Comparison of ENCODE assay signal across 10 mouse cellular contexts in the genomic region with DNA sequence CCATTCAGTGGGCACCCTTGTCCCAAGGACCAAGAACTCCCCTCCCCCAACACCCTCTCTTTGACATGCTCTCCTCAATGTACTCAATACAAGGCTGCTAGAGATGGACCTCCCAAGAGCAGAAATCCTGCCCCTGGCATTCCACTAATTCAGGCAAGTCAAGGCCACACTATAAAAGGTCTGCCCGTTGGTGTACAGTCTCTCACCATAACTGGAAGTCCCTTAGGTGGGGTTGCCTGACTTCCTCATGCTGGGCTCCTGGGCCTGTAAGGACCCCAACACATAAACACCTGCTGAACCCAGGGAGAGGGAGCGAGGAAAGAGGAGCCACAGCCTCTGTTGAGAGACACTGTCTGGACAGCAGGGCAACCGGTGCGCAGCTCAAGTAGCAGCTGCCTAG. TPM values are rescaled to one million over a fixed set of nuclear protein-coding genes. Genes with fewer than 3 reads are reported as not detected.
A peak's percentile ranks its signal among the peaks of the same experiment; 100 is the strongest.
DNase-seq lines count a peak whose midpoint lies in the region; ATAC-seq and TF ChIP-seq lines count a peak whose summit lies in the region.
"Had no signal": no experiment of that assay in that cellular context is flagged by ENCODE, and none has a peak within 500 bp of the region (broad histone marks: within the 10 kb centered on the region; RNA-seq: fewer than 3 reads in every experiment).

No protein-coding gene starts in this region.

- DNase-seq in kidney, adult 18-20 months = no peak
- DNase-seq in layer of hippocampus, postnatal 14 days (ENCODE audit: low spot score in 2 of 2) = no peak
- DNase-seq in retina, embryonic 14.5 days (ENCODE audit: low spot score) = no peak
- DNase-seq: cerebellum, postnatal 36 days had no signal

- H3K27ac ChIP-seq in kidney, embryonic 14.5 days (ENCODE audit: low read depth, low read length) = no peak overlapping the region
- H3K27ac ChIP-seq in embryonic facial prominence, embryonic 15.5 days (replicated peaks) = no peak overlapping the region
- H3K27ac ChIP-seq in intestine, postnatal 0 days (ENCODE audit: low read depth, low read length) = no peak overlapping the region
- no peak overlapping the region for H3K27ac ChIP-seq in neural tube, embryonic 13.5 days (replicated peaks)

- TF ChIP-seq CTCF in intestine, postnatal 0 days (IDR thresholded peaks at IDR 0.05; ENCODE audit: low read depth) = no peak

- no peaks in the 10 kb centered on the region for H3K27me3 ChIP-seq in kidney, embryonic 14.5 days (ENCODE audit: control insufficient read depth, insufficient read depth, low read length)
- H3K27me3 ChIP-seq in embryonic facial prominence, embryonic 15.5 days = no peaks in the 10 kb centered on the region
- no peaks in the 10 kb centered on the region for H3K27me3 ChIP-seq in intestine, postnatal 0 days (replicated peaks; ENCODE audit: control insufficient read depth, insufficient read depth, low read length)
- H3K27me3 ChIP-seq in neural tube, embryonic 13.5 days = no peaks in the 10 kb centered on the region
- H3K27me3 ChIP-seq: Patski had no signal

- peak overlapping the region; percentile 82; the same call in 1 of the 2 replicates for H3K4me2 ChIP-seq in kidney, embryonic 14.5 days (replicated peaks; ENCODE audit: low read depth, low read length)
- peak overlapping the region; percentile 78 for H3K4me2 ChIP-seq in embryonic facial prominence, embryonic 15.5 days (replicated peaks)
- peak overlapping the region; percentile 79 for H3K4me2 ChIP-seq in intestine, postnatal 0 days (replicated peaks; ENCODE audit: low read depth)
- H3K4me2 ChIP-seq in neural tube, embryonic 13.5 days = peak overlapping the region; percentile 67

- WGBS in kidney, embryonic 14.5 days = 94% methylated on average over 4 of the region's 4 CpGs
- WGBS in embryonic facial prominence, embryonic 15.5 days = 89% methylated on average over 4 of the region's 4 CpGs
- WGBS in intestine, postnatal 0 days = 89% methylated on average over 4 of the region's 4 CpGs
- WGBS in neural tube, embryonic 13.5 days = 91% methylated on average over 4 of the region's 4 CpGs

- H3K9me3 ChIP-seq in kidney, embryonic 14.5 days (ENCODE audit: control insufficient read depth, low read length) = no peaks in the 10 kb centered on the region
- H3K9me3 ChIP-seq in embryonic facial prominence, embryonic 15.5 days (replicated peaks) = no peaks in the 10 kb centered on the region
- no peaks in the 10 kb centered on the region for H3K9me3 ChIP-seq in intestine, postnatal 0 days (ENCODE audit: control insufficient read depth)
- H3K9me3 ChIP-seq in neural tube, embryonic 13.5 days = 0 out of 2 replicates have a peak, but pooled peaks cover under 1% of the 10 kb centered on the region

- peak overlapping the region; percentile 75; the same call in 1 of the 2 replicates for H3K9ac ChIP-seq in kidney, embryonic 14.5 days (ENCODE audit: low read depth, low read length)
- no peak overlapping the region for H3K9ac ChIP-seq in embryonic facial prominence, embryonic 15.5 days
- 0 out of 2 replicates have a peak overlapping the region, but pooled peaks have one; percentile 51 for H3K9ac ChIP-seq in intestine, postnatal 0 days (ENCODE audit: low read depth, low read length)
- peak overlapping the region; percentile 80 for H3K9ac ChIP-seq in neural tube, embryonic 13.5 days

- peaks cover 36% of the 10 kb centered on the region for H3K36me3 ChIP-seq in kidney, embryonic 14.5 days (ENCODE audit: control insufficient read depth, insufficient read depth, low read length)
- H3K36me3 ChIP-seq in embryonic facial prominence, embryonic 15.5 days = peaks cover 35% of the 10 kb centered on the region
- H3K36me3 ChIP-seq in intestine, postnatal 0 days (ENCODE audit: control insufficient read depth, insufficient read depth) = peaks cover 39% of the 10 kb centered on the region
- peaks cover 40% of the 10 kb centered on the region for H3K36me3 ChIP-seq in neural tube, embryonic 13.5 days

- H3K4me1 ChIP-seq in kidney, embryonic 14.5 days (ENCODE audit: control insufficient read depth, insufficient read depth, low read length) = peaks cover 8% of the 10 kb centered on the region; the same call in 1 of the 2 replicates
- peaks cover 16% of the 10 kb centered on the region for H3K4me1 ChIP-seq in embryonic facial prominence, embryonic 15.5 days
- peaks cover 6% of the 10 kb centered on the region; the same call in 1 of the 2 replicates for H3K4me1 ChIP-seq in intestine, postnatal 0 days (replicated peaks; ENCODE audit: control insufficient read depth, insufficient read depth, low read length)
- H3K4me1 ChIP-seq in neural tube, embryonic 13.5 days (replicated peaks) = peaks cover 11% of the 10 kb centered on the region

- H3K4me3 ChIP-seq in kidney, embryonic 14.5 days (ENCODE audit: low read length) = peak overlapping the region; percentile 73; the same call in 1 of the 2 replicates
- H3K4me3 ChIP-seq in embryonic facial prominence, embryonic 15.5 days (replicated peaks) = peak overlapping the region; percentile 61
- H3K4me3 ChIP-seq in intestine, postnatal 0 days (ENCODE audit: low read depth, low read length) = no peak overlapping the region
- peak overlapping the region; percentile 70; the same call in 1 of the 2 replicates for H3K4me3 ChIP-seq in neural tube, embryonic 13.5 days

- ATAC-seq in kidney, embryonic 14.5 days (ENCODE audit: low FRiP score, low TSS enrichment) = no peak
- ATAC-seq in embryonic facial prominence, embryonic 15.5 days (ENCODE audit: insufficient number of reproducible peaks, low FRiP score, low TSS enrichment, low read depth) = no peak
- ATAC-seq in intestine, postnatal 0 days = no peak
- no peak for ATAC-seq in neural tube, embryonic 13.5 days (ENCODE audit: low read depth)
- ATAC-seq in megakaryocyte-erythroid progenitor cell, adult 5-6 weeks (replicated peaks; ENCODE audit: low FRiP score, low TSS enrichment, poor library complexity, severe bottlenecking) = no peak
- ATAC-seq: Patski had no signal

RNA-seq across cellular contexts. Expression of a gene that starts 1.3 kb away (rescaled TPM):
- polyA plus RNA-seq in kidney, embryonic 14.5 days (2014; fragmentation: Nextera tagmentation; extraction: Ambion mirVana) = 9.7 and 13.0 TPM in 2 replicates
- polyA plus RNA-seq in embryonic facial prominence, embryonic 15.5 days (2015; fragmentation: Nextera tagmentation; extraction: Ambion mirVana) = 11.8 and 13.3 TPM in 2 replicates
- polyA plus RNA-seq in intestine, postnatal 0 days (2015; fragmentation: Nextera tagmentation; extraction: Ambion mirVana) = 5.0 and 5.1 TPM in 2 replicates
- polyA plus RNA-seq in neural tube, embryonic 13.5 days (2015; fragmentation: Nextera tagmentation; extraction: Ambion mirVana) = 13.5 and 14.7 TPM in 2 replicates
- total RNA-seq in megakaryocyte-erythroid progenitor cell, adult 5-6 weeks (2014; fragmentation: Nextera tagmentation) = 23.5 and 24.6 TPM in 2 replicates
- 18.5 and 21.8 TPM in 2 replicates for total RNA-seq in megakaryocyte-erythroid progenitor cell, adult 5-6 weeks (2017)
- 10 to 100 TPM; 10.0 to 11.8 TPM for total RNA-seq in layer of hippocampus, postnatal 14 days (2021)

RNA-seq across cellular contexts. Expression of a gene that starts 8.8 kb away (rescaled TPM):
- 0.29 TPM in 1 of 2 replicates, not detected in the other for polyA plus RNA-seq in kidney, embryonic 14.5 days (2014; fragmentation: Nextera tagmentation; extraction: Ambion mirVana)
- polyA plus RNA-seq in embryonic facial prominence, embryonic 15.5 days (2015; fragmentation: Nextera tagmentation; extraction: Ambion mirVana) = 0.14 and 0.24 TPM in 2 replicates
- 0.08 and 0.17 TPM in 2 replicates for polyA plus RNA-seq in intestine, postnatal 0 days (2015; fragmentation: Nextera tagmentation; extraction: Ambion mirVana)
- not detected in 2 replicates for polyA plus RNA-seq in neural tube, embryonic 13.5 days (2015; fragmentation: Nextera tagmentation; extraction: Ambion mirVana)
- not detected in 2 replicates for total RNA-seq in megakaryocyte-erythroid progenitor cell, adult 5-6 weeks (2014; fragmentation: Nextera tagmentation)
- total RNA-seq in megakaryocyte-erythroid progenitor cell, adult 5-6 weeks (2017) = not detected in 2 replicates
- total RNA-seq in layer of hippocampus, postnatal 14 days (2021) = under 1 TPM in 1 of 2 experiments, not detected in 1; 0.16 TPM
- polyA plus RNA-seq: Patski had no signal

RNA-seq across cellular contexts. Expression of a gene that starts 28.7 kb away (rescaled TPM):
- polyA plus RNA-seq in kidney, embryonic 14.5 days (2014; fragmentation: Nextera tagmentation; extraction: Ambion mirVana) = 0.11 and 0.37 TPM in 2 replicates
- polyA plus RNA-seq in embryonic facial prominence, embryonic 15.5 days (2015; fragmentation: Nextera tagmentation; extraction: Ambion mirVana) = 2.9 and 6.8 TPM in 2 replicates
- polyA plus RNA-seq in intestine, postnatal 0 days (2015; fragmentation: Nextera tagmentation; extraction: Ambion mirVana) = 3.6 and 4.2 TPM in 2 replicates
- polyA plus RNA-seq in neural tube, embryonic 13.5 days (2015; fragmentation: Nextera tagmentation; extraction: Ambion mirVana) = 0.18 and 0.25 TPM in 2 replicates
- total RNA-seq in megakaryocyte-erythroid progenitor cell, adult 5-6 weeks (2014; fragmentation: Nextera tagmentation) = 0.24 TPM in 1 of 2 replicates, not detected in the other
- total RNA-seq in megakaryocyte-erythroid progenitor cell, adult 5-6 weeks (2017) = 0.38 TPM in 1 of 2 replicates, not detected in the other
- under 1 TPM; 0.32 to 0.48 TPM for total RNA-seq in layer of hippocampus, postnatal 14 days (2021)

RNA-seq across cellular contexts. Expression of a gene that starts 28.8 kb away (rescaled TPM):
- 20.4 and 35.8 TPM in 2 replicates for polyA plus RNA-seq in kidney, embryonic 14.5 days (2014; fragmentation: Nextera tagmentation; extraction: Ambion mirVana)
- 30.0 and 31.1 TPM in 2 replicates for polyA plus RNA-seq in embryonic facial prominence, embryonic 15.5 days (2015; fragmentation: Nextera tagmentation; extraction: Ambion mirVana)
- 21.6 and 21.8 TPM in 2 replicates for polyA plus RNA-seq in intestine, postnatal 0 days (2015; fragmentation: Nextera tagmentation; extraction: Ambion mirVana)
- polyA plus RNA-seq in neural tube, embryonic 13.5 days (2015; fragmentation: Nextera tagmentation; extraction: Ambion mirVana) = 121 and 131 TPM in 2 replicates
- total RNA-seq in megakaryocyte-erythroid progenitor cell, adult 5-6 weeks (2014; fragmentation: Nextera tagmentation) = 22.6 and 32.0 TPM in 2 replicates
- 36.1 and 52.6 TPM in 2 replicates for total RNA-seq in megakaryocyte-erythroid progenitor cell, adult 5-6 weeks (2017)
- 10 to 100 TPM; 39.1 to 40.8 TPM for total RNA-seq in layer of hippocampus, postnatal 14 days (2021)

RNA-seq across cellular contexts. Expression of a gene that starts 31.7 kb away (rescaled TPM):
- 0.22 TPM in 1 of 2 replicates, not detected in the other for polyA plus RNA-seq in kidney, embryonic 14.5 days (2014; fragmentation: Nextera tagmentation; extraction: Ambion mirVana)
- polyA plus RNA-seq in embryonic facial prominence, embryonic 15.5 days (2015; fragmentation: Nextera tagmentation; extraction: Ambion mirVana) = 0.43 and 0.55 TPM in 2 replicates
- polyA plus RNA-seq in intestine, postnatal 0 days (2015; fragmentation: Nextera tagmentation; extraction: Ambion mirVana) = 0.34 and 0.51 TPM in 2 replicates
- polyA plus RNA-seq in neural tube, embryonic 13.5 days (2015; fragmentation: Nextera tagmentation; extraction: Ambion mirVana) = not detected in 2 replicates
- total RNA-seq in megakaryocyte-erythroid progenitor cell, adult 5-6 weeks (2014; fragmentation: Nextera tagmentation) = not detected in 2 replicates
- total RNA-seq in megakaryocyte-erythroid progenitor cell, adult 5-6 weeks (2017) = not detected in 2 replicates
- 1 to 10 TPM; 2.9 to 3.3 TPM for total RNA-seq in layer of hippocampus, postnatal 14 days (2021)
